Mouse (Mus musculus) limb, embryonic 13.5 days (tissue): ENCODE measurements at regions not wholly inside any gene's neighbourhood (a gene's known extent, or its start where the extent isn't known, plus 50 kb on each side); places are given as distances from the start of the nearest gene placed in this dataset.

Experiments used
- ATAC-seq: fragments of 200-750 bp; cut with Nextera tagmentation; 2 replicates; pipeline ENCODE4 v1.8.0; 2017; ENCODE audit warnings: low read depth, moderate number of reproducible peaks, moderate TSS enrichment; ENCODE audit not compliant: low FRiP score
- H3K27ac ChIP-seq: fragments of 300-500 bp; sonication (generic); 2 replicates; pipeline ENCODE4 v1.5.1; 2015; ENCODE audit warnings: inconsistent platforms, mild to moderate bottlenecking, moderate library complexity
- H3K27me3 ChIP-seq: fragments of 300-500 bp; sonication (generic); 2 replicates; pipeline ENCODE4 v1.6.1; 2015; ENCODE audit warnings: mild to moderate bottlenecking, inconsistent platforms
- H3K36me3 ChIP-seq: fragments of 300-500 bp; sonication (generic); 2 replicates; pipeline ENCODE4 v1.6.1; 2015; ENCODE audit warnings: inconsistent platforms, mild to moderate bottlenecking, moderate library complexity
- H3K4me1 ChIP-seq: fragments of 300-500 bp; sonication (generic); 2 replicates; pipeline ENCODE4 v1.6.1; 2015; ENCODE audit warnings: inconsistent platforms
- H3K4me2 ChIP-seq: fragments of 300-500 bp; sonication (generic); replicated peaks from 2 replicates; pipeline ENCODE4 v1.6.1; 2015; ENCODE audit warnings: inconsistent platforms, mild to moderate bottlenecking, moderate library complexity
- H3K4me3 ChIP-seq: fragments of 300-500 bp; sonication (generic); 2 replicates; pipeline ENCODE4 v1.5.1; 2015; ENCODE audit warnings: moderate library complexity, mild to moderate bottlenecking, inconsistent platforms
- H3K9ac ChIP-seq: fragments of 300-500 bp; sonication (generic); 2 replicates; pipeline ENCODE4 v1.6.1; 2015; ENCODE audit warnings: mild to moderate bottlenecking, inconsistent platforms
- H3K9me3 ChIP-seq: fragments of 300-500 bp; sonication (generic); 2 replicates; pipeline ENCODE4 v1.6.1; 2016; ENCODE audit warnings: inconsistent platforms
- WGBS: fragments of 180-500 bp; shearing (Covaris S2); methylation state at CpG from one replicate; pipeline ENCODE4 v1.1.7; 2015; 5-methylcytosine and 5-hydroxymethylcytosine counted together

- no peak for ATAC-seq
- peak overlapping the region; percentile 39 for H3K4me2 ChIP-seq
- no peak overlapping the region for H3K9ac ChIP-seq
- H3K27me3 ChIP-seq, result no peaks in the 10 kb centered on the region
- H3K4me1 ChIP-seq, result 0 out of 2 replicates have a peak, but pooled peaks cover 8% of the 10 kb centered on the region
- WGBS, result 40% methylated on average over 18 of the region's 18 CpGs
- H3K36me3 ChIP-seq, result no peaks in the 10 kb centered on the region
- H3K4me3 ChIP-seq, result peak overlapping the region; percentile 12; the same call in 1 of the 2 replicates
- H3K9me3 ChIP-seq, result no peaks in the 10 kb centered on the region
- no peak overlapping the region for H3K27ac ChIP-seq
Measured at GRCm38 (mm10) chr2:19049877-19050731, 52.0 kb downstream of the 4930426L09Rik start.

GRCm38 (mm10) chr2:19055500-19055899 is 57.4 kb downstream of the 4930426L09Rik start:
- no peak overlapping the region for H3K27ac ChIP-seq
- no peak for ATAC-seq
- H3K36me3 ChIP-seq, result no peaks in the 10 kb centered on the region
- 0 out of 2 replicates have a peak, but pooled peaks cover 3% of the 10 kb centered on the region for H3K27me3 ChIP-seq
- no peak overlapping the region for H3K4me2 ChIP-seq
- no peak overlapping the region for H3K4me3 ChIP-seq
- H3K4me1 ChIP-seq, result no peaks in the 10 kb centered on the region
- no peak overlapping the region for H3K9ac ChIP-seq
- no peaks in the 10 kb centered on the region for H3K9me3 ChIP-seq
- WGBS, result 94% methylated on average over 2 of the region's 2 CpGs

DNA sequence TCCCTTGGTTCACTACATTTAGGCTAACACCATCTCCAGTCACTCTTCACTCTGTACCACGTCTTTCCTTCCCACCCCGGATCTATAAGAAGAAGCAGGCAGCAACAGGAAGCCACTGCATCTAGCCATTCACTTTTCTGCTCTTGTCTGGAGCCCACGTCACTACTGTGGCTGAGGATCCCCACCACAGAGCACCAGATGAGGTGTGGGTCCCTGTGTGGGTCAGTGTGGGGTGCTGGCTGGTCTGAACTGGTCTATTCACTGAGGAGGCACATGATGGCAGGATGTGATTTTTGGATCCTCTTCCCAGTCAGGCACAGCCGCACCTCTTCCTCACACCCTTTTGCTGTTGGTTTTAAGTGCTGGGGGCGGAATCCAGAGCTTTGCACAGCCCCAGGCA is 59.7 kb downstream of the 4930426L09Rik start:
- 75% methylated on average over 5 of the region's 5 CpGs for WGBS
- H3K4me1 ChIP-seq, result no peaks in the 10 kb centered on the region
- ATAC-seq, result no peak
- 0 out of 2 replicates have a peak, but pooled peaks cover 3% of the 10 kb centered on the region for H3K27me3 ChIP-seq
- H3K9me3 ChIP-seq, result no peaks in the 10 kb centered on the region
- H3K36me3 ChIP-seq, result no peaks in the 10 kb centered on the region
- H3K27ac ChIP-seq, result no peak overlapping the region
- no peak overlapping the region for H3K4me3 ChIP-seq
- no peak overlapping the region for H3K9ac ChIP-seq
- no peak overlapping the region for H3K4me2 ChIP-seq

GRCm38 (mm10) chr2:19058765-19059164 is 60.6 kb downstream of the 4930426L09Rik start:
- WGBS, result 85% methylated on average over 3 of the region's 3 CpGs
- Histone ChIP-seq H3K9me3 (no peaks in the 10 kb centered on the region), H3K4me3 (no peak overlapping the region), H3K9ac (no peak overlapping the region), H3K4me2 (no peak overlapping the region), H3K4me1 (no peaks in the 10 kb centered on the region), H3K27me3 (0 out of 2 replicates have a peak, but pooled peaks cover 3% of the 10 kb centered on the region), H3K27ac (no peak overlapping the region), H3K36me3 (no peaks in the 10 kb centered on the region)
- ATAC-seq, result no peak

- H3K9me3 ChIP-seq, result no peaks in the 10 kb centered on the region
- H3K27ac ChIP-seq, result no peak overlapping the region
- ATAC-seq, result no peak
- no peaks in the 10 kb centered on the region for H3K36me3 ChIP-seq
- H3K4me1 ChIP-seq, result no peaks in the 10 kb centered on the region
- no peak overlapping the region for H3K9ac ChIP-seq
- H3K27me3 ChIP-seq, result 0 out of 2 replicates have a peak, but pooled peaks cover 3% of the 10 kb centered on the region
- no peak overlapping the region for H3K4me2 ChIP-seq
- H3K4me3 ChIP-seq, result no peak overlapping the region
- 55% methylated on average over 5 of the region's 5 CpGs for WGBS
Measured at GRCm38 (mm10) chr2:19059246-19059645, 61.1 kb downstream of the 4930426L09Rik start.

DNA sequence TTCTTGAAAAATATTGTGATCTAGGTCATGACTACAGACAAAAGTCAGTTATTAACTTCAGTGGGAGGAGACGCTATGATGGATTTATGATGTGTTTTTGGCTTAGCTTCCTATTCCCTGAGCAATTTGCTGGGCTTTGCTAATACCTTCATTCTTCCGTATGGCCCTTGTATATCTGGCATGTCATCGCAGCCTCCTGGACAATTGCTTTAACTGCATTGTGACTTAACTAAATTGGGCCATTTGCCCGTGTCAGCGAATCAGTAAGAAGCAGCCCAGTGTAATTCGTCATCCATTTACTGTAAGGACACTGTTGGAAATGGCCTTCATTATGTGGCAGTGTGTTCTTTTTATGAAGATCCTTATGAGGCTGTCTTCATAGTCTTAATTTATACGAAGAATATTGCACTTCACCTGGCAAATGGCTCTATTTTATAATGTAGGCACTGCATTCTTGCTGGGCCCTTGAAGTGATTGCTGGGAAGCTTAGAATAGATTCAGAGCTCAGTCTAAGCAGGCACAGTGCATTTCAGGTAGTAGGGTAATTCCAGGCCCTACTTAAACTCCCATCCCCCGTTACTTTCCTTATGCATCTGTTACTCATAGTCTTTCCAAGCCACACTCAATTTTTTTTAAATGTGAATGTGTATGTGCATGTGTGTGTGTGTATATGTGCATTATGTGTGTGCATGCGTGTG is 62.2 kb downstream of the 4930426L09Rik start:
- no peak for ATAC-seq
- Histone ChIP-seq H3K4me1 (no peaks in the 10 kb centered on the region), H3K27ac (no peak overlapping the region), H3K4me2 (no peak overlapping the region), H3K9me3 (no peaks in the 10 kb centered on the region), H3K4me3 (no peak overlapping the region), H3K9ac (no peak overlapping the region), H3K27me3 (0 out of 2 replicates have a peak, but pooled peaks cover 3% of the 10 kb centered on the region), H3K36me3 (no peaks in the 10 kb centered on the region)
- WGBS, result 42% methylated on average over 9 of the region's 9 CpGs

DNA sequence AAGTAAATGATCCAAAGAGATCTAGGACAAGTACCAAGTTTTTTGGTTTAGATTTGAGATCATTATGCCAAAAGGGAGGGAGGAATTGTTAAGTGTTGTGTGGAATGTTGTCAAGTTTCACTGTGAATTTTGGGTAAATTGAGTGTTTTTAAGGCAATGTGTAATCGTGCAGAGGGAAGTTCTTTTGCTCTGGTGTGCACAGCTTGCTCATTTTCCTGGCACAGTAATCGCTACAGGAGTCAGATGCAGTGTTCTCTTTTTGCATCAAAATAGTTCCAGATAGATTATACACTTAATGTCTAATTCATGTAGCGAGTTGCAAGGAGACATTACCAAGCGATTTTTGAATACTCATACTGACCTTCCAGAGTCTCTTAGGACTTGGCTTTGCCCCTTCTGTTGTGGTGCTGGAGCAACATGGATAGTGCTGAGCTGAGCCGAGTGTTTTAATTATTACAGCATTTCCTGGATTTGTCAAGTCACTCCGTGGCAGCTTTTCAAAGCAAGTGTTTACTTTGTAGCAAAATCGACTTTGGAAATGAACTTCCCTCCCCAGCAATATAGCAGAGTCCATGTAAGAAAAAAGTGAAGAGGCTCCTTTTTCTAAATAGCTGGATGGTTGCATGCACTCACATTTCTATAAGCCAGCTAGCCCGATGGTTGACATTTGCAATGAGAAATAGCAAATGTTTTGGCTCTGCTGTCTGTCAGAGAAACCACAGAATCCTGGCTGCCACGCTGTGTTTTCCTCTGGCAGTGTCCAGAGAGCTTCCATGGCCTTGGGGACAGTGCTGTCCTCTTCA is 66.6 kb downstream of the 4930426L09Rik start:
- Histone ChIP-seq H3K4me2 (no peak overlapping the region), H3K4me3 (no peak overlapping the region), H3K9me3 (no peaks in the 10 kb centered on the region), H3K27me3 (no peaks in the 10 kb centered on the region), H3K27ac (no peak overlapping the region), H3K4me1 (no peaks in the 10 kb centered on the region), H3K36me3 (no peaks in the 10 kb centered on the region), H3K9ac (no peak overlapping the region)
- ATAC-seq, result no peak
- 52% methylated on average over 9 of the region's 9 CpGs for WGBS

GRCm38 (mm10) chr2:19065511-19065910 is 67.4 kb downstream of the 4930426L09Rik start:
- Histone ChIP-seq H3K9ac (no peak overlapping the region), H3K36me3 (no peaks in the 10 kb centered on the region), H3K4me3 (no peak overlapping the region), H3K27me3 (no peaks in the 10 kb centered on the region), H3K4me2 (no peak overlapping the region), H3K27ac (no peak overlapping the region), H3K9me3 (no peaks in the 10 kb centered on the region), H3K4me1 (no peaks in the 10 kb centered on the region)
- no peak for ATAC-seq
- 84% methylated on average over 1 of the region's 1 CpGs for WGBS

- WGBS, result 96% methylated on average over 1 of the region's 1 CpGs
- Histone ChIP-seq H3K36me3 (no peaks in the 10 kb centered on the region), H3K9ac (no peak overlapping the region), H3K4me2 (no peak overlapping the region), H3K9me3 (no peaks in the 10 kb centered on the region), H3K27me3 (no peaks in the 10 kb centered on the region), H3K4me1 (no peaks in the 10 kb centered on the region), H3K4me3 (no peak overlapping the region), H3K27ac (no peak overlapping the region)
- ATAC-seq, result no peak
Measured at GRCm38 (mm10) chr2:19068161-19068560, 70.0 kb downstream of the 4930426L09Rik start.

DNA sequence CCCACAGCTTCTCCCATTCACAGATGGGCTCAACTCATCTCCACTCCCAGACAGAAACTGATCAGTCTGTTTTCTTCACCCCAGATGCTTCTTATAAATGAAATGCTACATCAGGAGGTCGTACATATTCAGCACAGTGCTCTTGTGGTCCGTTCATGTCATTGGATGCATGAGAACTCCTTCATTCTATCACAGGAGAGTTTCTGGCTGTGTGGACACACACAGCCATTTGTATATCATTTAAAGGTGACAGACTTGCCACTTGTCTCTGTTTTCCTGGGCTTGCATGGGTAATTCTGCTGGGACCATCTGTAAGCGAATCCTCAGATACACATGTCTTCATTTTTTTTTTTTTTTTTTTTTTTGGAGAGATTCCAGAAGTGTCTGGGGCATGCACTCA is 85.7 kb downstream of the 4930426L09Rik start:
- 84% methylated on average over 3 of the region's 3 CpGs for WGBS
- Histone ChIP-seq H3K4me1 (no peaks in the 10 kb centered on the region), H3K4me3 (no peak overlapping the region), H3K9me3 (0 out of 2 replicates have a peak, but pooled peaks cover 3% of the 10 kb centered on the region), H3K27ac (no peak overlapping the region), H3K36me3 (no peaks in the 10 kb centered on the region), H3K4me2 (no peak overlapping the region), H3K9ac (no peak overlapping the region), H3K27me3 (no peaks in the 10 kb centered on the region)
- no peak for ATAC-seq

- Histone ChIP-seq H3K27me3 (no peaks in the 10 kb centered on the region), H3K4me2 (no peak overlapping the region), H3K27ac (no peak overlapping the region), H3K4me3 (no peak overlapping the region), H3K4me1 (no peaks in the 10 kb centered on the region), H3K9me3 (peaks cover 6% of the 10 kb centered on the region; the same call in 1 of the 2 replicates), H3K9ac (no peak overlapping the region), H3K36me3 (no peaks in the 10 kb centered on the region)
- 95% methylated on average over 4 of the region's 4 CpGs for WGBS
- no peak for ATAC-seq
Measured at GRCm38 (mm10) chr2:19085105-19085504, 87.0 kb downstream of the 4930426L09Rik start.

DNA sequence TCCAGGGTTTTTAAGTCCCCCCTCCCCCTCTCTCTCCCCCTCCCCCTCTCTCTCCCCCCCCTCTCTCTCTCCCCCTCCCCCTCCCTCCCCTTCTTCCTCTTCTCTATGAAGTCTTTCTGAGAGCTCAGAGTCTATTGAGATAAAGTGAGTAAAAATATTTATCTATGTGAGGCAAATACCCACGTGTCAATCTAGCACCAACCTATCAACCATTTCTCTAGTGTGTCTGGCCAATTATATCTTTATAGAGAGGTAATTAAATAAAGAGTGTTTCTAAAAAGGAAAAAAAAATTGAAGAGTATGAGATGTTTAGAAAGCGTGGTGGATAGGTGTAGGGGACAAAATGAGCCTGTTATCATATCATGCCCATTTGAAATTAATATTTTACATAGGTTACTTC is 88.0 kb downstream of the 4930426L09Rik start:
- no peak overlapping the region for H3K4me2 ChIP-seq
- H3K4me3 ChIP-seq, result no peak overlapping the region
- H3K4me1 ChIP-seq, result no peaks in the 10 kb centered on the region
- H3K36me3 ChIP-seq, result no peaks in the 10 kb centered on the region
- no peaks in the 10 kb centered on the region for H3K27me3 ChIP-seq
- no peak overlapping the region for H3K27ac ChIP-seq
- no peak for ATAC-seq
- WGBS, result 76% methylated on average over 2 of the region's 2 CpGs
- H3K9ac ChIP-seq, result no peak overlapping the region
- H3K9me3 ChIP-seq, result peaks cover 6% of the 10 kb centered on the region; the same call in 1 of the 2 replicates
